Mouse (Mus musculus) cerebellum, postnatal 10 days (tissue): ENCODE results near the gene Tenm2.

ENCODE experiments used
- DNase-seq, 2 experiments: peaks; one replicate each; pipeline ENCODE4 v3.0.0; 2021; ENCODE audit warnings: mixed read lengths in 2 of 2

Tenm2 gene

DNA sequence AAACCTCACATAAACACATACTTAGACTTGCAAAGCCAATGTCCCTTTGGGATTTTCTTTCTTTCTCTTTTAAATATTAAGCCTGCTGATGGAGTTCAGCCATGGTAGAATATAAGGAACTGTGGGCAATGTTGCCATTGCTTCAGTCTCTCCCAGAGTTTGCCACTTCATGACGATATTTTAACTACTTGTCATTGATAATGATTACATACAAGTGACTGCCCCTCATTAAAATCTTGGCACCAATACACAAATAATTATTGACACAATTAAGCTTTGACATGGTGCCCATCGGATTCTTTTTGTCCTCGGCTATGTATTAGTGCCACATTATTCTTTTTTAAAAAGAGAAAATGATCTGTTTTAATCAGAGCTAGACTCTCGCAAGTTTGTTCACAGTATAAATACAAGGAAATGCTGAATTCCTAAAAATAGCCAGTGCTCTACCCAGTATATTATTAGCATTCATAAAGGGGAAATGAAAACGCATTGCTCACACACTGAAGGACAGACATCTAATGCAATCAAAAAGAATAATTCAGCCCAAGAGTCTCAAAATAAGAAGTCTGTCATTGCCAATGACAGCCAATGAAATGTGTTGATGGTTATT lies 158.7 kb downstream of the Tenm2 start:
- no peak for DNase-seq

- DNase-seq, result no peak
Measured at GRCm38 (mm10) chr11:37075349-37075748, 160.4 kb downstream of the Tenm2 start.

DNA sequence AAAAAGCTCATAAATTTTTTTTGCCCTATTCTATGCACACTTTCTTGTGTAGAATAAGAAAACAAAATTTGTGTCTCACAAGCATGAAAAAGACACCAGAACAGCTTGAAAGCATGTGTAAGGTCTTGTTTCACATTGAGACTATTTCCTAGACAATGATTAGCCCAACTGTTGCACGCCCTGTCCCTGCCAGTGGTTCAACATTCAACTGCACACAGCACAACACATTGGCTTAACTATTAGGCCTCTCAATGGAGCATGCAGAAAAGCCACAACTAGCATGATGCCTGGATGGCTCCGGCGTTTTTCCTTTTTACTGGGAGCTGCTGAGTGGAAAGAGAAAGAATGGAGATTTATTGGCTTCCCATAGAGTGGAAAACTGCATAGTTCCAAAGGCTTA lies 170.3 kb downstream of the Tenm2 start:
- no peak for DNase-seq

DNA sequence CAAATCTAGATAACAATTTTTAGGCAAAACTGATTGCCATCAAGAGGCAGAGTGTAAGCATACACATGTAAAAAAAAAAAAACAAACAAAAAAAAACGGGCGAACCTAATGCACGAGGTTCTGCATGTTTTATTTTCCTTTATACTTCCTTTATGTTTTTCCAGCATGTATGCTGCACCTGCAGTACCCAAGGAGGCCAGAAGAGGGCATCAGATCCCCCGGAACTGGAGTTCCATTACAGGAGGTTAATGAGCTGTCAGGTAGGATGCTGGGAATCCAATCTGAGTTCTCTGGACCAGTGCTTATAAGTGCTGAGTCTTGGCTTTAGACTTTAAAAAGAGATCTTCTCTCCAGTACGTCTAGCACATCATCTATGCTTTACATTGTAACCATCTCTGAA lies 189.1 kb downstream of the Tenm2 start:
- DNase-seq, result peak; percentile 59 to 69

DNA sequence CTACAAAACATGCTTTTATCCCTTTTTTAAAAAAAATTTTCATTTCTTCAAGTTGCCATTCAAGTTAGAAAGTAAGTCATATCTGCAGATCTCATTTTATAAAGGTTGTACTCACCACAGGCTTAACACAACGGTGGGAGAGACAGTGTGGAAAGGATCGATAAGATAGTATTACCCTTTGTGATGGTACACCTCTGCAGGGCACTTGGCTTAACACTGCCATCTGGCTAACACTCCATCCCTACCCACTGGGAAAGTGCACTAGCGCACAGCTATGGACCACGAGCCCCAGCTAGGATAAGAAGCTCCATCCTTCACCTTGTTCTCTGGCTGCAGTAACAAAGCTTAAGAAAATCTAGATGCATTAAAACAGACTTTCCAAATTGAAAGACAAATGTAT lies 194.5 kb downstream of the Tenm2 start:
- peak in 1 of 2 experiments; percentile 5 for DNase-seq

- DNase-seq, result no peak
Measured at GRCm38 (mm10) chr11:37039283-37039682, 196.5 kb downstream of the Tenm2 start.

DNA sequence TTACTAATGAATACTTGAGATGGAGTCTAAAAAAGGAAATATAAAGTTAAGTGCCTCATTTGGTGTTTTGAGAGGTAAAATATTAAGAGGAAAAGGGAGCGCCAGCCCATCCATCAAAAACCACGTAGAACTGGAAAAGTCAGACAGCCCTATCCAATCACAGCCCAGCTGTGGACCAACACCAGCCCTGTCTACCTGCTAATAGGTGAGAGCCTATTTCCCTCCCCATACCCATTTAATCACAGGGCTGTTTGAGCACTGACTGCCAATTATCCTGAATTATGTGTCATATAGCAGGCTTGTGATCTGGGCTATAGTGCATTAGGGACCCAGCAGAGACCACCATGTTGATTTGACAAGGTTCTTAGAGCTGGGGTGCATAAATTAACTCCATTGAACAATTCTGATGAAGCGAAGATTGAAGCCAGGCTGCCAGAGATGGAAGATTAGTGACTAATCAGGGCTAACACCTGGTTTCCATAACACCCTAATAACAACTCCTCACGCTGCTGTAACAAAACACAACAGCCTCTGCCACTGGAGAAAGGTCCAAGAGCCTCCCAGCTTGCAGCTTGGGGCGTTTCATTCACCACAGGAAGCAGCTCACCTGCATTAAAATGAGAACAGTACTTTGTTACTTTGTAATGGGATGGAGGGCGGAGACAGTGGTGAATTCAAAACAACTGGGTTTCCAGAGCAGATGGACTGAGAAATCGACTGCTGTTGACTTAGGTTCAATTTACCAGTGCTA lies 204.3 kb downstream of the Tenm2 start:
- DNase-seq, result no peak

- DNase-seq, result no peak
Measured at GRCm38 (mm10) chr11:37011900-37012299, 223.9 kb downstream of the Tenm2 start.

- no peak for DNase-seq
Measured at GRCm38 (mm10) chr11:37009243-37009642, 226.5 kb downstream of the Tenm2 start.

- no peak for DNase-seq
Measured at GRCm38 (mm10) chr11:36997668-36998067, 238.1 kb downstream of the Tenm2 start.

DNA sequence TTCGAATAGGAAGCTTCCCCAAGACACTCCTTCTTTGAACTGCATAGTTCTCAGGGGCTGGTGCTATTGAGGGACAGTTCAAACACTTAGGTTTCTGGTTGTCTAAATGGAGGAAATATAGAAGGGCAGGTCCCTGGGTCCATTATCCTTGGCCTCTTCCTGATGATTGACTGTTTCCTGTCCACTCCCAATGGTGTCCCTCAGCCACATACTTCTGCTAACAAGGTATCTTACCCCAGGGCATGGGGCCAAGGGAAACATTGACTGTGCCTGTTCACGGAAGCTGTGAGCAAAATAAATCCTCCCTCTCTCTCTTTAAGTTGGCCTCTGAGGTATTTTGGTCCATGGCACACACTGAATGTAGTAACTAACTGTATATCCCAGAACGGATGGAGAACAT lies 244.9 kb downstream of the Tenm2 start:
- DNase-seq, result peak in 1 of 2 experiments; percentile 17

DNA sequence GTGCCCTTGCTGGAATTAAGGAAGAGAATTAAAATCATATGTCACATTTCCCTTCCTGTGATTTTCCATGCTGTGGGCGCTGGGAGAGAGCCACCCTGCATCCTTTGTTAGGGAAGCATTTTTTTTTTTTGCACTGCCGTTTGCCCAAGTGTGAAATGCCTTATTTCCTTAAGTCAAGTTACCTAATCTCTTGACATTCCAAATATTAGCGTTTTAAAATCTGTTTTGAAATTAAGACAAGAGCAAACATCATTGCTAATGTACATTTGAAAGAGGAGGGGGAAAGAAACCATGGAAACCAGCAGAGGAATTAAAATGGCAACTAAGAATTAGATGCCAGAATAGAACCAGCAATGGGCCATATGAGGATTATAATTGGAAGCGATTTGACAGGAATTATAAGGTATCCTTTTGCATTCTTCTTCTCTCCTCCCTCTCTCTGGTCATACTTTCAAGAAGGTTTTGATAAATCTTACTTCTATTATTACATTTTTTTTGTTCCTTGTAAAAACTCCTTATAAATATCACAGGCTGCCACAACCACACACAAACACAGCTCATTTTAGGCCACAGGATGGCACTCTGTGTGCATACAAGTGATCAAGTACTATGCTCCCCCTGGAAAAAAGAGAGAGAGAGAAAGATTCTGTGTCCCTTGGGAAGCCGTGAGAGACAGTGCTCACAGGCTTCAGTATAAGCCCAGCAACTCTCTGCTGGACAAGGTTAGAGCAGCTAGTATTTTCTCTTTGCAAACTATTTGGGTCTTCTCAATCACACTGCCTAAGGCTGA lies 246.8 kb downstream of the Tenm2 start:
- DNase-seq, result peak; percentile 63 to 64

- DNase-seq, result peak in 1 of 2 experiments; percentile 19
Measured at GRCm38 (mm10) chr11:36974142-36974541, 261.6 kb downstream of the Tenm2 start.

DNA sequence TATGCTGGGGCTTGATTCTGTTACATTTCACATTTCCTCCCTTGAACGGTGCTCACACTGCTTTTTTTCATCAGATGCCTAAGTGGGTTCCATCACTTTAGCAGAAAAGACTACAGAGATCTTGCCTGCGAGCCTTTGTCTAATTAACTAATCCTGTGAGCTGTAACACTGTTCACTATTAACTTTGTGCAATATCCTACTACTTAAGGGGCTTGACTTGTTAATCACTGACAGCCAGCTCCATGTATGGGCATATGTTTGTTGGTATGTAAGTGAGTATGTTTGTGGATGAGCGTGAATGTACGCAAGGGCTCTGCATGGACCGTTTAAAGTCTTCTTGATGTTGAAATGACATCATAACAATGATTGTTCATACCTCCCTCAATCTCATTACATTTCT lies 277.7 kb downstream of the Tenm2 start:
- no peak for DNase-seq

DNA sequence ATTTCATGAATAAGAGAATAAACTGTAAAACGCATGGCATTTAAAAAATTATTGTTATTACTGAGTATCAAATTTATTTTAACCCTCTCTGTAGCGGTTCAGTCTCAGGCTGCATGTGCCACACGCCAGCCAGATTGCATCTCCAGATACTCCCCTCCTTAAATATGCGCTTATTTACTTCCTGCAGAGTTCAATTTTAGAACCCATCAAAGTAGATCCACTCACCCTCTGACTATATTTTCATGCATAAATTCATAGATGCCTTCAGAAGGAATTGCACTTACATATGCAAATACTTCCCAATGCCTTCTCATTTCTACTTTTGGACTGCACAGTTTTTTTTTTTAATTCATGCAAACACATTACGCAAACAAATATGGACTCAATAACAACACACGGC lies 294.3 kb downstream of the Tenm2 start:
- no peak for DNase-seq

GRCm38 (mm10) chr11:36940557-36941110 lies 295.1 kb downstream of the Tenm2 start:
- DNase-seq, result no peak

DNA sequence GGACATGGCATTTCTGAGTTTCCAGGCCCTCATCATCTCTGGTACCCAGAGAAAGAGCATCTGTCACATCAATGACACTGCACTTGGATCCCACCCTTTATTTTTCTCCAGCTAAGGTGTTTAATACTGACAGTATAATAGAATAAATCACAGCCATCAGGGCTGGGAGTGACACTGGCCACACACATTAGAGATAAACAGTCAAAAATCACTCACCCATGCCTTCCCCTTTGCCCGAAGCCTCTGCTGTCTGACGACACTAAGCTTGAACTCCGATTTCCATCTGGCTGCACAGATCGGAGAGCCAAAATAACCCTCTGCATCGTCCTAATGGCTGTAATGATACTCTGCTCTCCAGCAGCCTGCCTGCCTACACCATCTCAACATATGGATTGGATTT lies 305.9 kb downstream of the Tenm2 start:
- no peak for DNase-seq

DNA sequence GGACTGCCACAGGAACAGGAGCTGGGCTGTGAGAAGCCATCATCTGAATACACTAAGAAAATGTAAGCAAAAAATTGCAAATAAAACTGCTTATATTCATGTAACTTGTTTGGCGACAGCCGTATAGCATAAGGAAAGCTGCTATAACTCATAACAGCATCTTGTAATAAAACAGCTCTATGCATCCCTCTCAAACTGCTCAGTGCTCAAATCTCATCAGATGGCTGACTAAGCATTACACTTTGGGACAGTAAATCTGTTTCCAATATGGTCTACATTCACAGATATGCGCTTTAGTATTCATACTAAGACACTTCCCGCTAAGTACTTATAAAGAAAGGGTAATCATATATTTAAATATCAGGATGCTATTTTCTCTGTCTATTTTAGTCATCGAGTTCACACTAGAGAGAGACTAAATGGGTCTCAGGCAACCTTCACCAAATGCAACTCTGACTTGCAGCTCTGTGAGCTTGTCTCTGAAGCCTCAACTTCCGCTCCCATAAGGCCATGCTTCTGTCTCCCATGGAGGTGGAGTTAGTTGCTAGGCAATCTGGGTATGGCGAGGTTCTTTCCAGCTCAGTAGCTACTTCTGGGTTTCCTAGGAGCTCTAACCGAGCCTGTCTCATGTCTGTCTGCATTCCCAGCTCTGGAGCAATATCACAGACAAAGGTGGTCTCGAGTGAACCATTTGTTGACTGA lies 308.9 kb downstream of the Tenm2 start:
- DNase-seq, result no peak

DNA sequence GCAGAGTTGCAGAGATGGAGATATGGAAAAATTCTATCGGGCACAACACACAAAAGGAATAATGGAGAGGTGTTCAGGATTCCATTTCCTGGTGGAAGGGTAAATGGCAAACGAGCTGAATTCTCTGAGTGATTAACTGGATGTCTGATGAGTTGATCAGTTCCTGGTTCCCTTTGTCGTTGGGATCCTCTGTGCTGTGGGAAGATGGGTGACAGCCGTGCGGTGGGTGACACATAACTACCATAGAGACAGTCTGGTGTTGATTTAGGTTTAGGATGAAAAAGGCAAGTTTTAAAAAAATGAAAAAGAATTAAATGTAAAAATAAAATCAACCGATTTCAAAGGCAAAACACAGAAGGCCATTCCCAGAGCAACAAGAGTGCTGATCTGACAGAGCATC lies 316.5 kb downstream of the Tenm2 start:
- no peak for DNase-seq

DNA sequence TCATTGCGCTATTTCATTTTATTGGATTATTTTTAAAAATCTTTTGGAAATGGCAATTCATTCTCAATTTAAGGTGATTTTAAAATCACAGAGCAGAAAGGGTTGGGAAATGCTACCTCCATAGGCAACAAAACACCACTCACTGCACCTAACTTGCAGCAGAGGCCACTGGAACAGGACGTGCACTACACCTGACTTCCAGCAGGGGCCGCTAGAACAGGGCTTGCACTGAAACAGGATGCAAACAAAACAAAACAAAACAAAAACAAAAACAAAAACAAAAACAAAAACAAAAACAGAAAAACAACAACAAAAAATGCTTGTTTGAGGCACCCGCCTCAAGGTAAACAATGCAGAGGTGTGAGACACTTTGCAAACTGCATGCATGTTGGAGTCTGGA lies 324.4 kb downstream of the Tenm2 start:
- DNase-seq, result peak; percentile 46 to 57

GRCm38 (mm10) chr11:36909036-36909435 lies 326.7 kb downstream of the Tenm2 start:
- DNase-seq, result no peak

DNA sequence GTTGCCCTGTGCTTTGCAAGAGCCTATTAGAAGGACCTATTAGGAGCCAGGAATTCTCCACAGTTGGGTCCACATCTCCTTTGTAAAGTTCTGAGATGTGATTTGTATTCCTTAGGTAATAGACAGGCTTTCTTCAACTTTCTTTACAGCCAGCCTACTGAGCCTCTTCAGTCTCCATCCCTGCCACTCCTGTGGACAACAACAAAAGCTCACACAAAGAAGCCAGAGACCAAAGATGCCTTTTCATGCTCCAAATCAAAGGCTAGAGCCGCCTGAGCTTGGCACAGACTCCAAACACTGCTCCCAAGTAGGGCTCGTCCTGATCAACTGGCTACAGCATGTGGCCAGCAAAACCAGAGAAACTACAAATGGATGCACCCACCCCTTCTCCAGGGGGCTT lies 333.5 kb downstream of the Tenm2 start:
- no peak for DNase-seq

GRCm38 (mm10) chr11:36893061-36893460 lies 342.7 kb downstream of the Tenm2 start:
- peak; percentile 89 for DNase-seq
